Mouse (Mus musculus) kidney, embryonic 14.5 days (tissue): ENCODE results near the gene Coq6. TPM values are rescaled to one million over a fixed set of nuclear protein-coding genes. Genes with fewer than 3 reads are reported as not detected.
"Not testable (repeated sequence)": the region's sequence is repeated elsewhere in the genome, so short reads cannot be mapped to it uniquely, and the experiment has no call there.

Source experiments
- ATAC-seq: fragments of 200-750 bp; cut with Nextera tagmentation; 2 replicates; pipeline ENCODE4 v1.8.0; 2017; ENCODE audit warnings: moderate number of reproducible peaks, mild to moderate bottlenecking, moderate TSS enrichment, moderate library complexity; ENCODE audit not compliant: low FRiP score, low TSS enrichment
- H3K27ac ChIP-seq: fragments of 300-500 bp; sonication (generic); 2 replicates; pipeline ENCODE4 v1.5.1; 2014; ENCODE audit warnings: low read depth, mild to moderate bottlenecking, low read length, moderate library complexity, mixed read lengths
- H3K27me3 ChIP-seq: fragments of 300-500 bp; sonication (generic); 2 replicates; pipeline ENCODE4 v1.6.1; 2014; ENCODE audit warnings: mild to moderate bottlenecking, low read length; ENCODE audit not compliant: control insufficient read depth, insufficient read depth
- H3K36me3 ChIP-seq: fragments of 300-500 bp; sonication (generic); 2 replicates; pipeline ENCODE4 v1.6.1; 2014; ENCODE audit warnings: low read length, mixed read lengths; ENCODE audit not compliant: control insufficient read depth, insufficient read depth
- H3K4me1 ChIP-seq: fragments of 300-500 bp; sonication (generic); 2 replicates; pipeline ENCODE4 v1.6.1; 2014; ENCODE audit warnings: low read length, mixed read lengths; ENCODE audit not compliant: control insufficient read depth, insufficient read depth
- H3K4me2 ChIP-seq: fragments of 300-500 bp; sonication (generic); replicated peaks from 2 replicates; pipeline ENCODE4 v1.6.1; 2014; ENCODE audit warnings: low read depth, mild to moderate bottlenecking, low read length
- H3K4me3 ChIP-seq: fragments of 300-500 bp; sonication (generic); 2 replicates; pipeline ENCODE4 v1.5.1; 2014; ENCODE audit warnings: mild to moderate bottlenecking, low read length
- H3K9ac ChIP-seq: fragments of 300-500 bp; sonication (generic); 2 replicates; pipeline ENCODE4 v1.6.1; 2014; ENCODE audit warnings: low read depth, mild to moderate bottlenecking, low read length, moderate library complexity
- H3K9me3 ChIP-seq: fragments of 300-500 bp; sonication (generic); 2 replicates; pipeline ENCODE4 v1.6.1; 2016; ENCODE audit warnings: low read length; ENCODE audit not compliant: control insufficient read depth
- WGBS: fragments of 180-500 bp; shearing (Covaris S2); extraction: QIAGEN DNeasy Blood & Tissue Kit; methylation state at CpG from one replicate; pipeline ENCODE4 v1.1.7; 2014; 5-methylcytosine and 5-hydroxymethylcytosine counted together
- polyA plus RNA-seq: library from polyadenylated mRNA; unstranded; fragments of >200 nt; fragmentation: Nextera tagmentation; extraction: Ambion mirVana; gene quantifications from 2 replicates; pipeline ENCODE4 v1.2.1, GENCODE M21; 2014

Coq6 gene
- polyA plus RNA-seq: 51.4 and 54.7 TPM in 2 replicates

DNA sequence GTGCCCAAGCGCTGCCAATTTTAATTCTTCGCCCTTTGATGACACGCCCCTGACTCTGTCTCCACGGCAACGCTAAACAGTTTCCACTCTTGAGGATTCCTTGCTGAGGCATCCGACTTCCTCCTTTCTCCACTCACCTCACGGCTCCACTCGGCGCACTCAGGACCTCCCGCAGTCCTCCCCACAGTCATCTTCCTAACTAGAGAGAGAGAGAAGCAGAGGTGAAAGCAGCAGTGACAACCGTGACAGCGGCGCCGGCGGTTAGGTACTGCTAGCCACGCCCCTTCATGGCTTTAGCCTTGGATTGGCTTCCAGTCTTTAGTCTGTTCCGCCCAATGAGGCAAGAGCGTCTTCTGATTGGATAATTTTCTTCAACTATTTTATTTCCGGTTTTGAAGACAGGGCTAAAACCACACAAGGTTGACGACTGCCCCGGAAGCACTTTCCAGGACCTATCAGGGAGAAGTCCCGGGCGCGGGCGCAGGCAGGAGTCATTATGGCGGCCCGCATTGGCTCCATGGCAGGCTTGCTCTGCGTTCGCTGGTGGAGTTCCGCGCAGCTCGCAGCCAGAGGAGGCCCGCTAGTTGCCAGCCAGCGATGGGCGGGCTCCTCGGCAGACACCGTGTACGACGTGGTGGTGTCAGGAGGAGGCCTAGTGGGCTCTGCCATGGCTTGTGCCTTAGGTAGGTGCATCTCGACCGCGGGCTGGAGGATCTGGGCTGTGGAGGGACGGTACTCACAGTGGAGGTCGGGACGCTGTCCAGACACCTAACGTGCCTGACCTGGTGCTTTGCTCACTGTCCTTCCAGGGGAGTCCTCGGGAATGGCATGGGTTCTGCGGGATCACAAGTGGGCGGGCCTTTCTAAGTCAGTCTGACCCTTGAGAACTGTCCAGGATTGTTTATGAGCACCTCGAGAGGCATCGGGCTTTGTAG, at the start of gene Coq6, which contains the start of gene Fam161b:
TSS of gene Coq6 (plus strand) at position 103 of the 935 bp plus-strand sequence.
TSS of gene Fam161b (minus strand) at position 279 of the 935 bp plus-strand sequence.
- 1% methylated on average over 51 of the region's 51 CpGs for WGBS
- Histone ChIP-seq H3K27ac (0 out of 2 replicates have a peak within 1 kb of the TSS, but pooled peaks have one; percentile 8), H3K27me3 (no peaks in the 10 kb centered on the region), H3K9me3 (no peaks in the 10 kb centered on the region), H3K4me1 (peaks cover 11% of the 10 kb centered on the region), H3K4me2 (peak within 1 kb of the TSS; percentile 64), H3K9ac (peak within 1 kb of the TSS; percentile 74), H3K36me3 (no peaks in the 10 kb centered on the region), H3K4me3 (peak within 1 kb of the TSS; percentile 84)
- peak; percentile 99 for ATAC-seq

GRCm38 (mm10) chr12:84316006-84316405, 45.5 kb upstream of the Coq6 start:
- H3K9me3 ChIP-seq: no peaks in the 10 kb centered on the region
- ATAC-seq: no peak
- no peaks in the 10 kb centered on the region for H3K27me3 ChIP-seq
- no peak overlapping the region for H3K27ac ChIP-seq
- H3K9ac ChIP-seq: peak overlapping the region; percentile 90
- H3K4me3 ChIP-seq: peak overlapping the region; percentile 85
- H3K4me1 ChIP-seq: peaks cover 18% of the 10 kb centered on the region
- 41% methylated on average over 7 of the region's 7 CpGs for WGBS
- peak overlapping the region; percentile 60 for H3K4me2 ChIP-seq
- no peaks in the 10 kb centered on the region for H3K36me3 ChIP-seq

- Histone ChIP-seq H3K4me2 (peak within 1 kb of the TSS; percentile 60), H3K36me3 (no peaks in the 10 kb centered on the region), H3K27ac (peak within 1 kb of the TSS; percentile 95), H3K4me3 (peak within 1 kb of the TSS; percentile 85), H3K9me3 (no peaks in the 10 kb centered on the region), H3K4me1 (peaks cover 18% of the 10 kb centered on the region), H3K27me3 (no peaks in the 10 kb centered on the region), H3K9ac (peak within 1 kb of the TSS; percentile 90)
- WGBS: under 1% methylated on average over 77 of the region's 77 CpGs
- peak; percentile 97 for ATAC-seq
Observed at GRCm38 (mm10) chr12:84316721-84317621, 44.5 kb upstream of the Coq6 start, which contains the start of gene Zfp410. Zfp410 (plus strand) TSS chr12:84316852.

DNA sequence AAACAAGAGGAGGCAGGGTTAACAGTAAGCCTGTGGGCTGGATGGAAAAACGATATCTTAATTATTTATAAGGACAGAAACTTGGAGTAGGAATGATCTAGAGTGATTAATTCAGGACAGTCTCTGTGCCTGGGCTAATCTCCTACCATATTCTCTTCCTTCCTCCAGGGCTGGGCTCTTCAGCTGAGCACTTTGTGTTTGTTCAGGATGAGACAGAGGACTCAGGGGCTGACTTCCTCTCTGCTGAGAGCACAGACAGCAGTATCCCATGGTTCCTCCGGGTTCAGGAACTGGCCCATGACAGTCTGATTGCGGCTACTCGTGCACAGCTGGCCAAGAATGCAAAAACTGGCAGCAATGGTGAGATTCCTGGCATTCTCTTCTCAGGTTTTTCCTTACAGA, 34.3 kb upstream of the Coq6 start:
- ATAC-seq: no peak
- 73% methylated on average over 4 of the region's 4 CpGs for WGBS
- no peak overlapping the region for H3K9ac ChIP-seq
- H3K27me3 ChIP-seq: no peaks in the 10 kb centered on the region
- H3K9me3 ChIP-seq: no peaks in the 10 kb centered on the region
- no peak overlapping the region for H3K27ac ChIP-seq
- H3K36me3 ChIP-seq: peaks cover 61% of the 10 kb centered on the region
- no peak overlapping the region for H3K4me2 ChIP-seq
- no peaks in the 10 kb centered on the region for H3K4me1 ChIP-seq
- no peak overlapping the region for H3K4me3 ChIP-seq

- no peaks in the 10 kb centered on the region for H3K27me3 ChIP-seq
- no peaks in the 10 kb centered on the region for H3K4me1 ChIP-seq
- H3K36me3 ChIP-seq: peaks cover 82% of the 10 kb centered on the region
- H3K9ac ChIP-seq: no peak overlapping the region
- H3K4me3 ChIP-seq: no peak overlapping the region
- H3K9me3 ChIP-seq: no peaks in the 10 kb centered on the region
- no peak for ATAC-seq
- no peak overlapping the region for H3K4me2 ChIP-seq
- 89% methylated on average over 11 of the region's 11 CpGs for WGBS
- H3K27ac ChIP-seq: no peak overlapping the region
Observed at GRCm38 (mm10) chr12:84336963-84337625, 24.4 kb upstream of the Coq6 start.

DNA sequence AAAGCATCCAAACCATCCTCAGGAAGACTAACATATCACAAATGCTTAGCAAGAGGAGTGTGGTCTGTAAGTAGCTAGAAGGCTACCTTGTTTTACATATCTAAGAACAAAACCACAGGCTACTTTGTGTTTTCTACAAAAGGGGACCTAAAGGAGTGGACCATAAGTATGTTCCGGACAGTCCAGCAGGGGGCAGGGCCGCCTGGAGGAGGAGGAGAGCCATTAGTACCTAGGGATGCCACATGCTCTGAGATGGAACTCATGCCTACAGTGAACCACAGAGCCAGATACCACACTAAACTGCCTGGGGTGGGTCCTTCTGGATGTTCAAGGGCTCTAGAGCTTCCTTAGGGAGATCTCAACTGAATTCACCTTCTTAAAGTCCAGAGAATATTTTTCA, 14.3 kb upstream of the Coq6 start:
- no peaks in the 10 kb centered on the region for H3K4me1 ChIP-seq
- H3K27ac ChIP-seq: no peak overlapping the region
- H3K36me3 ChIP-seq: peaks cover 12% of the 10 kb centered on the region
- 39% methylated on average over 2 of the region's 2 CpGs for WGBS
- no peak overlapping the region for H3K4me2 ChIP-seq
- H3K4me3 ChIP-seq: no peak overlapping the region
- no peak for ATAC-seq
- H3K27me3 ChIP-seq: no peaks in the 10 kb centered on the region
- H3K9ac ChIP-seq: no peak overlapping the region
- H3K9me3 ChIP-seq: no peaks in the 10 kb centered on the region

GRCm38 (mm10) chr12:84358699-84359098, 2.8 kb upstream of the Coq6 start:
- H3K9me3 ChIP-seq, H3K27me3 ChIP-seq, ATAC-seq, H3K4me3 ChIP-seq, H3K9ac ChIP-seq, H3K27ac ChIP-seq, H3K4me2 ChIP-seq, H3K36me3 ChIP-seq: not testable (repeated sequence)
- 73% methylated on average over 2 of the region's 2 CpGs for WGBS
- H3K4me1 ChIP-seq: peaks cover 11% of the 10 kb centered on the region

DNA sequence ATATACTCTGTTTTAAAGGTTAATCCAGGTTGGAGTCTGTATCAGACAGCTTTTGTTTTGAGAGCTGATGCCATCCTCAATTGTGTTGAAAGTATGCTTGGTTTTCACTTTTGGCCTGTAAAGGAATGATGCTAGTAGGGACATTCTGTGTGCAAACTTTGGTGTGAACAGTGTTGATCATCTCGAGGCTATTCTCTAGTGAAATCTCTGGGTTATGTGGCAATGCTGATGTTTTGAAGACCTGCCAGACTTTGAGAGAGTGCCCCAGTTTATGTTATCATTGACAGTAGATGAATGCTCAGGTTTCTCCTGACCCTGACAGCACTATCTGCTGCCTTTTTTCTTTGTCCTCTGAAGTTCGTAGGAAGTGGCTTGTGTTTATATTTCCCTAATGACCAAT, 1.4 kb downstream of the Coq6 start:
- 52% methylated on average over 2 of the region's 2 CpGs for WGBS
- Histone ChIP-seq H3K4me2 (peak overlapping the region; percentile 64), H3K9ac (0 out of 2 replicates have a peak overlapping the region, but pooled peaks have one; percentile 74), H3K27ac (no peak overlapping the region), H3K27me3 (no peaks in the 10 kb centered on the region), H3K4me1 (peaks cover 11% of the 10 kb centered on the region), H3K36me3 (peaks cover 2% of the 10 kb centered on the region), H3K4me3 (peak overlapping the region; percentile 84), H3K9me3 (no peaks in the 10 kb centered on the region)
- ATAC-seq: no peak
